In the genomic region with DNA sequence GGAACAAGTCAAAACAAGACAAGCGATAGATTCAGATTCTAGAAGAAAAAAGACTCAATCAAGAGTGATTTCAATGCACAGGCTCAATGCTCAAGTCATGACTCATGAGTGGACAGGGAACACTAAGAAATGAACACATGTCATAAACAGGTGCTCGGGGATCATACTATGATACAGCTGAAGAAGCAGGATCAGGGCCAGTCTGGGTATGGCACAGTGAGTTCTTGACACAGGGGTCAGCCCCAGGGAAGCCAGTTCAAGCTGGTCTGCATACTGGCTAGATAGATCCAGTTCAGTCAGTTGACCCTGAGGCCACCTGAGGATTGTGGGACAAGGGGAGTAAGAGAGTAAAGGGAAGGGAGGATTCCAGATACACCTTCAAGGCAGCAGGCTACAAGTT, we compare ENCODE assay signal across 26 mouse cellular contexts.
DNase-seq lines count a peak whose midpoint lies in the region; ATAC-seq and TF ChIP-seq lines count a peak whose summit lies in the region.
"Had no signal": no experiment of that assay in that cellular context is flagged by ENCODE, and none has a peak within 500 bp of the region (broad histone marks: within the 10 kb centered on the region; RNA-seq: fewer than 3 reads in every experiment).

No protein-coding gene starts in this region.

- peak; percentile 64 for DNase-seq in heart, embryonic 10.5 days (ENCODE audit: low spot score)
- DNase-seq in heart, adult 11 months = no peak
- DNase-seq in ZHBTc4 (ENCODE audit: low read depth, low spot score) = peak; percentile 8
- DNase-seq in kidney, postnatal 36 days = peak; percentile 58 to 69
- DNase-seq in thymus, adult 2 months = no peak
- DNase-seq: adrenal gland, adult 2 months; cerebellum, adult 18-20 months; cerebellum, postnatal 14 days; gastrocnemius, postnatal 25 days; heart, adult 2 months; liver, postnatal 0 days; right cerebral cortex, postnatal 14 days; thymus, postnatal 14 days had no signal

- H3K27me3 ChIP-seq in heart, embryonic 10.5 days (ENCODE audit: insufficient read depth, poor library complexity, severe bottlenecking) = no peaks in the 10 kb centered on the region
- H3K27me3 ChIP-seq in kidney, embryonic 15.5 days = no peaks in the 10 kb centered on the region
- no peaks in the 10 kb centered on the region for H3K27me3 ChIP-seq in thymus, adult 2 months (ENCODE audit: control insufficient read depth, insufficient read depth, low read length)
- H3K27me3 ChIP-seq: embryonic facial prominence, embryonic 12.5 days; forebrain, embryonic 13.5 days; hindbrain, embryonic 13.5 days; limb, embryonic 12.5 days; neural tube, embryonic 15.5 days had no signal

- no peak overlapping the region for H3K4me3 ChIP-seq in heart, embryonic 10.5 days
- H3K4me3 ChIP-seq in kidney, embryonic 15.5 days (replicated peaks) = no peak overlapping the region
- H3K4me3 ChIP-seq in thymus, adult 2 months (ENCODE audit: control insufficient read depth, insufficient read depth, low read length) = no peak overlapping the region
- H3K4me3 ChIP-seq: embryonic facial prominence, embryonic 12.5 days; erythroblast, embryonic 14.5 days; forebrain, embryonic 13.5 days; heart, adult 2 months; hindbrain, embryonic 13.5 days; layer of hippocampus, adult 2 months; limb, embryonic 12.5 days; neural tube, embryonic 15.5 days had no signal

- no peaks in the 10 kb centered on the region for H3K36me3 ChIP-seq in heart, embryonic 10.5 days
- no peaks in the 10 kb centered on the region for H3K36me3 ChIP-seq in kidney, embryonic 15.5 days
- no peaks in the 10 kb centered on the region for H3K36me3 ChIP-seq in thymus, adult 2 months (ENCODE audit: control insufficient read depth, insufficient read depth, low read length)
- H3K36me3 ChIP-seq: embryonic facial prominence, embryonic 12.5 days; hindbrain, embryonic 13.5 days; limb, embryonic 12.5 days; neural tube, embryonic 15.5 days had no signal

- ATAC-seq in kidney, embryonic 15.5 days (replicated peaks; ENCODE audit: low FRiP score) = no peak
- no peak for ATAC-seq in cerebellum, adult (ENCODE audit: insufficient number of reproducible peaks, low FRiP score, low TSS enrichment)
- ATAC-seq: forebrain, embryonic 13.5 days; inflammation-experienced regulatory T-cells, adult 6 months; liver, postnatal 0 days; lung, postnatal 0 days had no signal

- H3K27ac ChIP-seq in heart, embryonic 10.5 days = no peak overlapping the region
- peak overlapping the region; percentile 32; the same call in 1 of the 2 replicates for H3K27ac ChIP-seq in kidney, embryonic 15.5 days
- no peak overlapping the region for H3K27ac ChIP-seq in thymus, adult 2 months (ENCODE audit: control insufficient read depth, insufficient read depth, low read length)
- H3K27ac ChIP-seq: embryonic facial prominence, embryonic 12.5 days; forebrain, embryonic 13.5 days; heart, adult 2 months; hindbrain, embryonic 13.5 days; layer of hippocampus, adult 2 months; limb, embryonic 12.5 days; macrophage; neural tube, embryonic 15.5 days had no signal

- H3K4me2 ChIP-seq in kidney, embryonic 15.5 days = no peak overlapping the region
- H3K4me2 ChIP-seq: embryonic facial prominence, embryonic 12.5 days; forebrain, embryonic 13.5 days; hindbrain, embryonic 13.5 days; limb, embryonic 12.5 days; liver, embryonic 11.5 days; neural tube, embryonic 15.5 days had no signal

- TF ChIP-seq CTCF in thymus, adult 2 months (IDR thresholded peaks at IDR 0.05; ENCODE audit: borderline replicate concordance, control insufficient read depth, extremely low read depth, insufficient read depth, low read length, poor library complexity) = no peak

- no peaks in the 10 kb centered on the region for H3K9me3 ChIP-seq in heart, embryonic 10.5 days
- H3K9me3 ChIP-seq in kidney, embryonic 15.5 days (replicated peaks) = no peaks in the 10 kb centered on the region
- H3K9me3 ChIP-seq: embryonic facial prominence, embryonic 12.5 days; forebrain, embryonic 13.5 days; hindbrain, embryonic 13.5 days; limb, embryonic 12.5 days; neural tube, embryonic 15.5 days had no signal

- H3K9ac ChIP-seq in kidney, embryonic 15.5 days = no peak overlapping the region
- H3K9ac ChIP-seq: embryonic facial prominence, embryonic 12.5 days; forebrain, embryonic 13.5 days; hindbrain, embryonic 13.5 days; limb, embryonic 12.5 days; liver, postnatal 0 days; neural tube, embryonic 15.5 days had no signal

- H3K4me1 ChIP-seq in heart, embryonic 10.5 days = peaks cover 2% of the 10 kb centered on the region; the same call in 1 of the 2 replicates
- peaks cover 6% of the 10 kb centered on the region; the same call in 1 of the 2 replicates for H3K4me1 ChIP-seq in kidney, embryonic 15.5 days
- peaks cover 7% of the 10 kb centered on the region for H3K4me1 ChIP-seq in thymus, adult 2 months (replicated peaks; ENCODE audit: control insufficient read depth, insufficient read depth, low read length)

- no peak for TF ChIP-seq POLR2A in thymus, adult 2 months (IDR thresholded peaks at IDR 0.05; ENCODE audit: control insufficient read depth, extremely low read depth, insufficient read depth, low read length, poor library complexity)

- 90% methylated on average over 2 of the region's 2 CpGs for WGBS in heart, embryonic 10.5 days
- WGBS in kidney, embryonic 15.5 days = 76% methylated on average over 2 of the region's 2 CpGs
- WGBS in thymus, adult 2 months = 99% methylated on average over 2 of the region's 2 CpGs

Comparison
In these comparisons a context has a peak if more than half of its experiments do, and no peak if none do; other contexts are left out.
1. DNase-seq: peak in heart, embryonic 10.5 days (single experiment), ZHBTc4 (single experiment) and kidney, postnatal 36 days (2 of 2); none in heart, adult 11 months (single experiment) and thymus, adult 2 months (single experiment).